Mouse (Mus musculus): ENCODE results near the gene Bclaf1. TPM values are rescaled to one million over a fixed set of nuclear protein-coding genes. Genes with fewer than 3 reads are reported as not detected.

The Bclaf1 gene
- total RNA-seq, 2 experiments from 2014 or later, result 91.4 to 242 TPM

DNA sequence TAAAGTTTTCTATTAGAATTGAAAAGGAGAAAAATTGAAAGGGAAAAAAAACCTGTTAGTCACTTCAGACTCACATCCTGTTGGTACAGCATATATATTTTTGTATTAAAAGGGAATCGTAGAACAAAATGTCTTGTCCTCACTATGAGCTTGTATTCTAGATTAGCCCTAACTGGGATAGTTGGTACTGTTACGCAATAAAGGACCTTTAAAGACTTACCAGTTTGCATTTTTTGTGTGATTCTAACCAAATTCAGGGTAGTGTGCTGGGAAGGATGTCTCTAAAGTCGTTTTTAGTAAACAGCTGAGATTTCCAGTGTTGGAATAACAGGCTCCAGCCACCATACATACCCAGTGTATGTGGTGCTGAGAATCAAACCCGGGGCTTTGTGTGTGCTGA, 1.7 kb downstream of the Bclaf1 start:
- ATAC-seq (ENCODE audit: poor library complexity, severe bottlenecking), result no peak

DNA sequence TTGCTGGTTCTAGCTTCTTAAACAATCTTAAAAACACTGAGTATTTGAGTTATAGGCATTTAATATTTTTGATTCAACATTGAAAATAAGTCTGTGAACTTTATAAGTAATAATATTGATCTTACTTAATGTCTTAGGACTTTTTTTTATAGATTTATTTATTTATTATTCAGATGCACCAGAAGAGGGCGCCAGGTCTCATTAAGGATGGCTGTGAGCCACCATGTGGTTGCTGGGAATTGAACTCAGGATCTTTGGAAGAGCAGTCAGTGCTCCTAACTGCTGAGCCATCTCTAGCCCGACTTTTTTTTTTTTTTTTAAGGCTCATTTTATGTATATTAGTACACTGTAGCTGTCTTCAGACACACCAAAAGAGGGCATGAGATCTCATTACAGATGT, 2.5 kb downstream of the Bclaf1 start:
- no peak for ATAC-seq (ENCODE audit: poor library complexity, severe bottlenecking)

DNA sequence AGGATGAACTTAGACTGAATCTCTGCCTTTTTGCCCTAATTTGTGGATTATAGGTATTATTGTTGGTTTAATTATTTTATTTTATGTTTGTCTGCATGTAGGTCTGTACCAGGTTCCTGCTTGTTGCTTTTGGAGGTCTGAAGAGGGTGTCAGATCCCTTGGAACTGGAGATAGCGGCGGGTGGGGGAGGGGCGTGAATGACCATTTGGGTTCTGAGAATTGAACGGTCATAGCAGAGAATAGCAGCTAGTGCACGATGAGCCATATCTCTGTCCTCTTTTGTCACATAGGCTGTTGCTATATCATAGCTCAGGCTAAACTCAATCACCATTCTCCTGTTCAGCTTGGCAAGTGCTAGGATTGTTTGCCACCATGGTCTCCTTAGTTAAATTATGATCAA, 5.2 kb downstream of the Bclaf1 start:
- ATAC-seq (ENCODE audit: poor library complexity, severe bottlenecking), result no peak

DNA sequence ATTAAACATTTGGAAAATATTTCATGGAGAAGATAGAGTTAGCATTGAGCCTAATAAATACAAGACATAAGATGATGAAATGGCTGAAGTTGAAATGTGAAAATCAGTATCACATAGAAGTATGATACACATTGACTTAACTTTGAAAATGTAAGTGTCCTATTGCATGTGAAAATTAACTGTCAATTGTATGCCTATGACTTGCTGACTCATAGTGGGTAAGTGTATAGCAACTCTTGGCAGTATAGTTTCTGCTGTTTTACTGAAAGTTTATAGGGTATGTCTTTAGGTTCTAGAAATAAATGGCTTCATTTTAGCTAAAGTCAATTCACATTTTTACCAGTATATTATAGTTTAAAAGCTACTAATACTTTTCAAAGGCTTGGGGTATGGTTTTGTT, 14.0 kb downstream of the Bclaf1 start:
- no peak for ATAC-seq (ENCODE audit: poor library complexity, severe bottlenecking)

DNA sequence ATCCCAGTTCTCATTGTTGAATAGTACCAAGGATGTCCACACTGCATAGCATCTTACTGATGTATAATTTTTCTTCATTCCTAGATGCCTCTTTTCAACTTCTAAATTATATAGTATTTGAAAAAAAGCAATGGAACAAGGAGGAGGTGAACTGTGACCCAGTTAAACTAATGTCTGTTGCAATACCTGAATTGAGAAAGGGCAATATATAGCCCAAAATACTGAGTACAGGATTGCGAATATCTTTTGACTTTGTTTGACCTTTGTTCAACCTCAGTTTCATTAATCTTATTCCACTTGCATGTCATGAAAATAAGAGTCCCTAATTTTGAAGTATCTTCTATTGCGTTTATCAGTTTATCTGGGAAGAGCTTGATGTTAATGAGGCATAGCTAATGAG, 19.0 kb downstream of the Bclaf1 start:
- no peak for ATAC-seq (ENCODE audit: poor library complexity, severe bottlenecking)

DNA sequence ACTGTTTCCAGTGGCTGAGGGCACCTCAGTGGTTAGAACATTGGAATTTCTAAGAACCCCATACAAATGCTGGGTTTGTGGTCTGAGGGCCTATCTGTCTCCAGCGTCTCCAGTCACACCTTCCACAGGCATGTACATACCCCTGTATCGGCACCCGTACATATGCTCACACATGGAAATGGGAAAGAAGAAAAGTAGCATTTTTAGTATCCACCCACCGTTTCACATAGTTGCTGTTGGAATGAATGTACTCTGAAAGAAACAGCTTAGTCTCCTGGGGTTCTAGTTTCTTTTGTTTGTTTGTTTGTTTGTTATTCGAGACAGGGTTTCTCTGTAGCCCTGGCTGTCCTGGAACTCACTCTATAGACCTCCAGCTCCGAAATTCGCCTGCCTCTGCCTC, 25.6 kb downstream of the Bclaf1 start:
- no peak for ATAC-seq (ENCODE audit: poor library complexity, severe bottlenecking)

DNA sequence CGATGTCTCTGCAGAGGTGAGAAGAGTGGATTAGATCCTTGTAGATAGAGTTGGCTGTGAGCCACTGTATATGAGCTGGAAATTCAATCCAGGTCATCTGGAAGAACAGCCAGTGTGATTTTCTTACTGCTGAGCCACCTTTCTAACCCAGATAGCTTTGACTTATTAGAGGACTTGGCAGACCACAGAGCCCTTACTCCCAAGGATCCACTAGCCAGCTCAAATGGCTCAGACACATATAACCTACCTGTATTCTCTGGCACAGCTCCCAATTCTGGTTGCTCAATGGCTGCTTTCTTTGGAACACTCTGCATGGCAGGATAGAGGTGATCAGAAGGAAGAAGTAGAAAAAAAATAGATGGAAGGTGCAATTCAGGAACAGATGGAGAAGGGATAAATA, 33.5 kb downstream of the Bclaf1 start:
- no peak for ATAC-seq (ENCODE audit: poor library complexity, severe bottlenecking)

DNA sequence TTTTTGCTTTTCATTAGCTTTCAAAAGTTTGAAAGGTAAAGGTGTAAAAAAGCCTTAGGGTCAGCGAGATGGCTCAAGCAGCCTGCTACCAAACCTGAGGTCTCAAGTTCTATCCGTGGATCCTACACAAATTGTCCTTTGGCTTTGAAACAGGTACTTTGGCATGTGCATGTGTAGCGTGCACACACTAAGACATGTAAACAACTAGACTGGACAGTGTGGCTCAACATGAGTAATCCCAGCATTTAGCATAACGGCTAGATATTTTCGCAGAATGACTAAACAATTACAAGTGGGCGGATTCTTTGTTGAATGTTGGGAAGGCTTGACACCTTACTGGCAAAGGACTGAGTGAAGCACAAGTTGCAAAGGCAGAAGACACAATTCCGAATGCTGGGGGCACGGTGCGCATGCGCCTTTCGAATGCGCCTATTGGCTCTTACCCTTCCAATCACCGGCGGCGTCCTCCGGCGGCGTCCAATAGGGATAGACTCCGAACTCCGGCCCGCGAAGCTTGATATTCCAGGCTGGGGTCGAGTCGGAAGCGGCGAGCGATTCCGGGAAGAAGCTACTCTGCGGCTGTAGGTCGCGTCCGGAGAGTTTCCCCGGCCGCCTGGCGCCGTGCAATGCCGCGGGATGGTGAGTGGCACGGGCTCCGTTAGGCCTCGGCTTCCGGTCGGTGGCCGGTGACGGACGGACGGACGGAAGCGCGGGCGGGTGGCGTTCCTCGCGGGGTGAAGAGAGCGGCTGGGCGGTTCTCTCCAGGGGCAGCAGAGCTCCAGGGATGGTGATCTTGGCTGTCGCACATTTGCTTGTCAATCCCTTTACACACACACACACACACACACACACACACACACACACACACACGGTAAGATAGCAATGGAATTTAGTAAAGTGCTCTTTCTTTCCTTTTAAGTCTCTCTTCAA, 35.3 kb downstream of the Bclaf1 start, which contains the start of gene Mtfr2:
TSS of gene Mtfr2 (plus strand) at position 486 of the 930 bp plus-strand sequence.
- peak; percentile 90 for ATAC-seq (ENCODE audit: poor library complexity, severe bottlenecking)

DNA sequence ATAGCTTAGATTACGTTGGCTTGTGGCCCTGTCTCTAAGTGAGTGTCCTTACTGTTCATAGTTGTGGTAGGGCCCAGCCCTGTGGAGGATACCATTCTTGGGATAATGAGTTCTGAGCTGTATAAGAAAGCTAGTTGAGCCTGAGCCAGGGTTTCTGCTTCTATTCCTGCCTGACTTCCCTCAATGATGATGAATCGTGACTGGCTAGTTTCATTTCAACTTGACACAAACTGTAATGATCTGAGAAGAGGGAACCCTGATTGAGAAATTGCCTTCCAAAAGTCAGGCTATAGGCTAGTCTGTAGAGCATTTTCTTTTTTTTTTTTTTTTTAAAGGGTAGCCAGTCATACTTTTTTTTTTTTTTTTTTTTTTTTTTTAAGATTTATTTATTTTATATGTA, 36.6 kb downstream of the Bclaf1 start:
- peak; percentile 58 for ATAC-seq (ENCODE audit: poor library complexity, severe bottlenecking)

DNA sequence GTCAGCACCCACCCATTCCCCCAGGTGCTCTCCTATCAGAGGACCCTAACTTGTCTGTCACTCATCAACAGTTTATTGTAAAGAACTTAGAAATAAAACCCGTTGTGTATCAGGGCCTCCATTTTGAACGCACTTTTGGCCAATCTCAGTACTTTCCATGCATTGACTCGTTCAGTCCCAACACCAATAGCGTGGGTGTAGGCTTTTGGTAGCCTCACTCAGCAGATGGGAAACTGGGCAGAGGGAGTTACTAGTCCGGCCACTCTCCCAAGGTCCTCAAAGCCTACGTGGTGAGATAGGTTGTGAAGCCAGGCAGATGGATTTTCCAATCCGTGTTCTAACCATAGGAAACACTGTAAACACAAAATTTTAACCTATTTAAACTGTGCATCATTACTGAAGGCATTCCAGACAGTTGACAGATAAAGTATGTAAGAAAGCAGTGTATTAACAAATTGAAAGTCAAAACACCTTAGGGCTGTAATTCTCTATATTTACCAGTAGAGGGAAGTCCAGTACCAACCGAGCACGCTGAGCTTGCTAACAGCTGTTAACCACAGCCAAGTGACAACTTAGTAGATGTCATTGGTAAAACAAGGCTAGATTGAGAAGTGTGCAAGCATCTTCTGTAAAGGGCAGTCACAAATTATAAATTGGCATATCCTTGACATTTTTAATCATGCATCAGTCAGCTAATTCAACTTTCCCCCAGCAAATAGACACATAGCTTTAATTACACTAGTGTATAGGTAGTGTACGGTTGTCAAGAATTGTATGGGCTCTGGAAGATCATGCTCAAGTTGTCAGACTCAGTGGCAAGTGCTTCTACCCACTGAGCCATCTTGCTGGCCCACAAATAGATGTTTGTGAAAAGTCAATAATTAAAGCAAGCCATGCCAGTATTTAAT, 49.5 kb downstream of the Bclaf1 start:
- ATAC-seq (ENCODE audit: poor library complexity, severe bottlenecking), result peak; percentile 90

DNA sequence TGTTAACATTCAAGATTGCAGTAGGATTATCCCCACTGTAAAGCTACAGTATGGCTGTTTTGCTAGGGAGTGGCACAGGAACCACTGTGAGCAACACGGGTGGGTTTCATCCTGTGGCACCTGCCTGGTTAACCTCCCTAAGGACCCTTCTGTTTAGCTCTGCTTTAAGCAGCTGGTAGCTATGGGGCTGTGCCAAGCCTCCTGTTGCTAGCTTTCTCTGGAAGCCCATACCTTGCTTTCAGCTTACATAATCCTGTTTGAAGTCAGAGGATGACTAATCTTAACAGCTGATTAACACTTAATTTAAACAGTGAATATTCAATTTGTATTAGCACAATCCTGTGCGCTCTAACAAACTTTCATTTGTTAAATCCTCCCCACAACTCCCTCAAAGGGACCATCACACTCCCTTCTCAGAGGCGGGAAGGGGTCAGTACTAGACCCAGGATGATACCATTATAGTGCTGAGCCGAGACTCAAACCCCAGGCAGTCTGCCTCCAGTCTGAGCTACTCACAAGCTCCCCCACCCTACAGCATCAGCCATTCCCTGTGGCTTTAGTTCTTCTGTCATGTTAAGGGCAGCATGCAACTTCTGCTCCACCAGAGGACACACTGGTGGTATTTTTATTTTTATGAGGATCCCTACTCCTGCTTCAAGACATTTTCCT, 50.3 kb downstream of the Bclaf1 start:
- ATAC-seq (ENCODE audit: poor library complexity, severe bottlenecking), result no peak

DNA sequence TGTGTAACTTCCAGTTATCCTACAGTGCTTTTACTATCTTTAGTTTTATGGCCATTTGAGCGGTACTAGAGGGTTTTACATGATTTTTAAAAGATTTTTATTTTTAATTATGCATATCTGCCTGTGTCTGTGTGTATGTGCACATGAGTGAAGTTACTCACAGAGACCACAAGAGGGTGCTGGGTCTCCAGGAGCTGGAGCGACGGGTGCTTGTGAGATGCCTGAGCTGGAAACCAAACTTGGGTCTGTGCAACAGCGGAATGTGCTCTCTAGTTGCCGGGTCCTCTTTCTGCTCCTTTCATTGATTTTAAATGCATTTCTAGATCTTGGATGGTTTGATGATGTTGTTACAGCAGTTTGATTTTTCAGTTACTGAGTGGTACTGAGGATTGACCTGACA, 59.8 kb downstream of the Bclaf1 start:
- no peak for ATAC-seq (ENCODE audit: poor library complexity, severe bottlenecking)

DNA sequence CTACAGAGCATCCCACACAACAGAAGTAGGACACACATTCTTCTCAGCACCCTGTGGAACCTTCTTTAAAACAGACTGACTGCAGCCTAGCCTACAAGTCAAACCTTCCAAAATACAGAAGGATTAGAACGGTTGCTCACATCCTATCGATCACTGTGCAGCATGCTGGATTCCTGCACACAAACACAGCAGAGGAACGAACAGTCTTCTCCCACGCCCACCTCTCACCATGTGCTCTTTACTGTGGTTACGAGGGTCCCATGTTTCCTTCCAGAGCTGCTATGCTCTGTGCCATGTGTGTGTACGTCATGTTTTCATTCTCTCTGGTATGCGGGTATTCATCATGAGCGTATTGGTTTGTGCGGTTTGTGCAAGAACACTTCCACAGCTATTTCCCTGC, 65.4 kb downstream of the Bclaf1 start:
- ATAC-seq (ENCODE audit: poor library complexity, severe bottlenecking), result no peak

DNA sequence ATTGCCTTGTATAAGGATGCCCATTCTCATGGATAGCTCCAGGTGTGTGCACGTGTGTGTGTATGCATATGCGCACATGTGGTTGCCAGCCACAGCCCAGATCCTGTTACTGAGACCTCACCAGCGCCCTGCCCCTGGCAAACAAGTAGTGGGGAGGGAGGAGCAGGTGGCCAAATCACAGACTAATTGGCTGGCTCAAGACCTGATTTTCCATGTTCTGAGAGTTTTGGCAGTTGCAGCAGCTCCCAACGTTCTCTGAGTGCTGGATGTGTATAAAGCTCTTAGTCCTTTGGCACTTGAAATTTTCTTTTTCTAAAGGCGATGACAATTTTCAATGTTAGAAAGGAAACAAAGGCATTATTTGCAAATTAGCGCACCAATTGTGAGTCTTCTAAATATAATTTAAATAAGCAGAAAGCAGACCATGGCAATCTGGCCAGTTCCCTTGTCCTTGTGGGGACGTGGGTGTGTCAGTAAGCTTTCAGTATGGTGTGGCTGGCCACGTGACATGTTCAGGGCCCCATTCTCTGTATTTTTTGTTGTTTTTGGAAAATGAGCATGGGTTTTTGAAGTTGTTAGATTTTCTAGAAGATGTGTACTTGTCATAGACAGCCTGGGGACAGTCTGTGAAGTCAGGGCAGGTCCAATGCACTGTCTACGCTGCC, 66.9 kb downstream of the Bclaf1 start:
- no peak for ATAC-seq (ENCODE audit: poor library complexity, severe bottlenecking)

DNA sequence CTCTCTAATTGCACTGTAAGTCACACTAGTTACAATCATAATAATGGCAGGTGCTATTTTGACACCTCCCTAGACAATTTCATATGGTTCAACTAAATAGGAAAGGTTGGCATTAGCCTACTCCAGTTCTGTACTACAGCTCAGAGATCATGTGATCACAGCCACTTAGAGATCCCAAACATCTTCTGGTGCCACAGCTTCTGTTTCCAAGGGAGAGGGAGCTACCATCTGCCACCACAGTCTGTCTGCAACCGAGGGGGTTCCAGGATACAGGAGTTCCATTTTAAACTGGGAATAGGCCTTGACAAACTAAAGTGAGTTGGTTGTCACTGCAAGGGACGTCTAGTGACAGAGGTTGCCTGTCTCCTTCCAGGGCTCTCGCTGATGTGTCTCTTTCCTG, 68.5 kb downstream of the Bclaf1 start:
- ATAC-seq (ENCODE audit: poor library complexity, severe bottlenecking), result no peak

DNA sequence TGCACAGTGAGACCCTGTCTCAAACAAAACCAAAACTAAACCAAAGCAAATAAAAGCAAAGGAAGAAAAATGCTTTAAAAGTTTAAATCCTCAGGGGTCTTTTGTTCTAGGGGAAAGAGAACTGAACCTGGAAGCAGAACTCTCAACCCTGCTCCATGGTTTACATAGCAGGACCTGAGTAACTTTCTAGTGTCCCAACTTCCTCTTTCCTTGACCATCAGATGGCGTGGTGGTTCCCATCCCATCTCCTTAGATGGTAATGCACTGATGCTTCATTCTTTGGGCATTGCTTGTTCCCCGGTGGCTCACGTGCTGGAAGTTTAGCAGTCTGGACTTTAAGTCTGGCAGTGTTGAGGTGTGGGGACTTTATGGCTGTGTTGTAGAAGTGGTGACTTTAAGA, 69.1 kb downstream of the Bclaf1 start:
- ATAC-seq (ENCODE audit: poor library complexity, severe bottlenecking), result peak; percentile 57

DNA sequence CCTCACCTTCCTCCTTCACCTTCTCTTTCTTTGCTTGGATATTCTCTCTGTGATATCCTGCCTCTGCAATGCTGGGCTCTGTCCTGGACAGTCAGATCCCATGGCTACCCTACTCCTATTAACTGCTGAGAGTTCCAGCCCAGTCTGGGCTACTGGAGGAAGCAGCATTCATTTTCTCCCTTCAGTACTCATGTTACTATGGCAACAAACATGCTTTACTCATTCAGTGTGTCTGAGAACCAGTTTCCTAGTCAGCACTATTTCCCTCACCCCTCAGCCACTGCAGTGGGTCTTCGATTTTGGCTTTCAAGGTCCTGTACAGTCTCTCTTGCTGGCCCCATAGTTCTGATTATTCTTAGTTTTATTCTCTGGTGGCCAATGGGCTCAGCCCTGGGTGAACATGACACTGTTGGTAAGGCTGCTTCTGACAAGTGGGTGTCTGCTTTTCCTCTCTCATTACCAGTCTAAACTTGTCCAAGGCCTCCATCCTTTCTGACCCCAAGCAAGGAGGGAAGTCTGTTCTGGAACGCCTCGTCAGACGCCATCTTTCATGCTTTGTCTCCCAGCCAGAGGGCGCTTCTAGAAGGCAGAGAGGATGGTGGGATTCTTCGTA, 70.6 kb downstream of the Bclaf1 start:
- no peak for ATAC-seq (ENCODE audit: poor library complexity, severe bottlenecking)

DNA sequence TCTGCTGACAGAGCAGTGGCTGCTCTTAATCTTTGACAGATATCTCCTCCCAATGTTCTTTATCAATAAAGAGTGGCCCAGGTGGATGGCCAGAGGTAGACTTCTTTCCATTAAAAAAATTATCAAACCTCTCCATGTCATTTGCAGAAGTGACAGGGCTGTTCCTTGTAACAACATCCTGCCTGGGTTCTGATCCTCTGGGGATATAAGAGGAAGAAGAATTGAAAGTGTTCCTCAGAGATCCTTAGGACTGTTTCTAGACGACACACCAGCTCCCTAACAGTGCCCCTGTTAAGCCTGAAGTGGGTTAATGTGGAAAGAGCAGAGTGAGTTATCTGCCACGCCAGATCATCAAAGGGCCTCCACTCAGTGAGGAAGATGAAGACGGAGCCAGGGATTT, 78.3 kb downstream of the Bclaf1 start:
- ATAC-seq (ENCODE audit: poor library complexity, severe bottlenecking), result no peak

Data from megakaryocyte, adult 5-6 weeks (primary cell).